Mouse (Mus musculus) liver, embryonic 11.5 days (tissue): ENCODE measurements at regions not wholly inside any gene's neighbourhood (a gene's known extent, or its start where the extent isn't known, plus 50 kb on each side); places are given as distances from the start of the nearest gene placed in this dataset.

Experiments used
- ATAC-seq: fragments of 200-750 bp; cut with Nextera tagmentation; replicated peaks from 2 replicates; pipeline ENCODE4 v1.8.0; 2017; ENCODE audit warnings: moderate number of reproducible peaks, mild to moderate bottlenecking, moderate TSS enrichment, moderate library complexity; ENCODE audit not compliant: low FRiP score
- DNase-seq: peaks from one replicate; pipeline ENCODE4 v3.0.0-alpha.2; 2017; ENCODE audit warnings: low spot score
- H3K27ac ChIP-seq: fragments of 300-500 bp; sonication (generic); 2 replicates; pipeline ENCODE4 v1.5.1; 2014; ENCODE audit warnings: mild to moderate bottlenecking, low read depth, low read length, control low read depth
- H3K27me3 ChIP-seq: fragments of 300-500 bp; sonication (generic); replicated peaks from 2 replicates; pipeline ENCODE4 v1.6.1; 2014; ENCODE audit warnings: low read length, mixed read lengths; ENCODE audit not compliant: control insufficient read depth, insufficient read depth
- H3K36me3 ChIP-seq: fragments of 300-500 bp; sonication (generic); 2 replicates; pipeline ENCODE4 v1.6.1; 2014; ENCODE audit warnings: mild to moderate bottlenecking, low read length, moderate library complexity, mixed read lengths; ENCODE audit not compliant: control insufficient read depth, insufficient read depth
- H3K4me1 ChIP-seq: fragments of 300-500 bp; sonication (generic); replicated peaks from 2 replicates; pipeline ENCODE4 v1.6.1; 2014; ENCODE audit warnings: low read length, mixed read lengths; ENCODE audit not compliant: control insufficient read depth, insufficient read depth
- H3K4me2 ChIP-seq: fragments of 300-500 bp; sonication (generic); 2 replicates; pipeline ENCODE4 v1.6.1; 2014; ENCODE audit warnings: mild to moderate bottlenecking, control low read depth, moderate library complexity
- H3K4me3 ChIP-seq: fragments of 300-500 bp; sonication (generic); 2 replicates; pipeline ENCODE4 v1.5.1; 2014; ENCODE audit warnings: low read depth, low read length, control low read depth
- H3K9ac ChIP-seq: fragments of 300-500 bp; sonication (generic); 2 replicates; pipeline ENCODE4 v1.6.1; 2014; ENCODE audit warnings: low read depth, low read length, control low read depth
- H3K9me3 ChIP-seq: fragments of 300-500 bp; sonication (generic); 2 replicates; pipeline ENCODE4 v1.6.1; 2016; ENCODE audit warnings: low read length, inconsistent platforms, mixed read lengths; ENCODE audit not compliant: control insufficient read depth
- whole genome bisulfite sequencing: fragments of 180-500 bp; shearing (Covaris S2); extraction: QIAGEN DNeasy Blood & Tissue Kit; methylation state at CpG from one replicate; pipeline ENCODE4 v1.1.7; 2014; 5-methylcytosine and 5-hydroxymethylcytosine counted together

GRCm38 (mm10) chr13:5964626-5965025 lies 103.3 kb downstream of the Klf6 start:
- ATAC-seq (no peak), DNase-seq (no peak)
- WGBS: 86% methylated on average over 1 of the region's 1 CpGs
- Histone ChIP-seq H3K27me3 (no peaks in the 10 kb centered on the region), H3K9me3 (no peaks in the 10 kb centered on the region), H3K4me2 (no peak overlapping the region), H3K4me1 (no peaks in the 10 kb centered on the region), H3K36me3 (no peaks in the 10 kb centered on the region), H3K9ac (no peak overlapping the region), H3K27ac (no peak overlapping the region), H3K4me3 (no peak overlapping the region)

- no peak overlapping the region for H3K9ac ChIP-seq
- no peaks in the 10 kb centered on the region for H3K27me3 ChIP-seq
- WGBS: 55% methylated on average over 1 of the region's 1 CpGs
- H3K4me1 ChIP-seq: no peaks in the 10 kb centered on the region
- H3K9me3 ChIP-seq: no peaks in the 10 kb centered on the region
- ATAC-seq (no peak), DNase-seq (no peak)
- H3K27ac ChIP-seq: no peak overlapping the region
- H3K36me3 ChIP-seq: no peaks in the 10 kb centered on the region
- no peak overlapping the region for H3K4me2 ChIP-seq
- H3K4me3 ChIP-seq: no peak overlapping the region
Observed at GRCm38 (mm10) chr13:5978615-5979014, 117.3 kb downstream of the Klf6 start.

GRCm38 (mm10) chr13:5987491-5987890 lies 126.2 kb downstream of the Klf6 start:
- H3K9me3 ChIP-seq: no peaks in the 10 kb centered on the region
- 87% methylated on average over 2 of the region's 2 CpGs for WGBS
- no peak overlapping the region for H3K4me3 ChIP-seq
- H3K27ac ChIP-seq: no peak overlapping the region
- H3K4me1 ChIP-seq: no peaks in the 10 kb centered on the region
- DNase-seq (no peak), ATAC-seq (no peak)
- no peaks in the 10 kb centered on the region for H3K36me3 ChIP-seq
- no peak overlapping the region for H3K4me2 ChIP-seq
- no peak overlapping the region for H3K9ac ChIP-seq
- H3K27me3 ChIP-seq: no peaks in the 10 kb centered on the region

- H3K9me3 ChIP-seq: no peaks in the 10 kb centered on the region
- DNase-seq: no peak
Observed at GRCm38 (mm10) chr13:5988407-5988806, 127.1 kb downstream of the Klf6 start.

GRCm38 (mm10) chr13:6000559-6001217 lies 139.4 kb downstream of the Klf6 start:
- Histone ChIP-seq H3K27me3 (no peaks in the 10 kb centered on the region), H3K36me3 (no peaks in the 10 kb centered on the region), H3K4me2 (no peak overlapping the region), H3K9ac (no peak overlapping the region), H3K27ac (no peak overlapping the region), H3K4me3 (no peak overlapping the region), H3K9me3 (no peaks in the 10 kb centered on the region), H3K4me1 (no peaks in the 10 kb centered on the region)
- 73% methylated on average over 8 of the region's 8 CpGs for WGBS
- DNase-seq (no peak), ATAC-seq (no peak)

More at GRCm38 (mm10) chr13:5988407-5988806, 127.1 kb downstream of the Klf6 start:
- H3K9ac ChIP-seq: no peak overlapping the region
- no peaks in the 10 kb centered on the region for H3K27me3 ChIP-seq
- WGBS: 77% methylated on average over 7 of the region's 7 CpGs
- no peak for ATAC-seq
- no peak overlapping the region for H3K4me3 ChIP-seq
- H3K27ac ChIP-seq: no peak overlapping the region
- no peaks in the 10 kb centered on the region for H3K36me3 ChIP-seq
- no peaks in the 10 kb centered on the region for H3K4me1 ChIP-seq
- no peak overlapping the region for H3K4me2 ChIP-seq

GRCm38 (mm10) chr13:6001218-6001564 lies 139.9 kb downstream of the Klf6 start:
- WGBS: 70% methylated on average over 3 of the region's 3 CpGs
- Histone ChIP-seq H3K4me2 (no peak overlapping the region), H3K27me3 (no peaks in the 10 kb centered on the region), H3K9ac (no peak overlapping the region), H3K9me3 (no peaks in the 10 kb centered on the region), H3K4me3 (no peak overlapping the region), H3K4me1 (no peaks in the 10 kb centered on the region), H3K36me3 (no peaks in the 10 kb centered on the region), H3K27ac (no peak overlapping the region)
- ATAC-seq: no peak
- DNase-seq: no peak

GRCm38 (mm10) chr13:6005901-6006300 lies 144.6 kb downstream of the Klf6 start:
- Histone ChIP-seq H3K4me3 (no peak overlapping the region), H3K9ac (no peak overlapping the region), H3K27me3 (no peaks in the 10 kb centered on the region), H3K4me2 (no peak overlapping the region), H3K36me3 (no peaks in the 10 kb centered on the region), H3K27ac (no peak overlapping the region), H3K4me1 (no peaks in the 10 kb centered on the region), H3K9me3 (no peaks in the 10 kb centered on the region)
- no peak for ATAC-seq
- WGBS: 86% methylated on average over 6 of the region's 6 CpGs
- DNase-seq: no peak

- no peak overlapping the region for H3K4me2 ChIP-seq
- ATAC-seq (no peak), DNase-seq (no peak)
- H3K4me3 ChIP-seq: no peak overlapping the region
- no peak overlapping the region for H3K9ac ChIP-seq
- H3K36me3 ChIP-seq: no peaks in the 10 kb centered on the region
- 53% methylated on average over 1 of the region's 1 CpGs for WGBS
- no peak overlapping the region for H3K27ac ChIP-seq
- no peaks in the 10 kb centered on the region for H3K9me3 ChIP-seq
- H3K27me3 ChIP-seq: no peaks in the 10 kb centered on the region
- H3K4me1 ChIP-seq: no peaks in the 10 kb centered on the region
Observed at GRCm38 (mm10) chr13:6009671-6010070, 148.4 kb downstream of the Klf6 start.

- Histone ChIP-seq H3K9ac (no peak overlapping the region), H3K36me3 (no peaks in the 10 kb centered on the region), H3K4me2 (no peak overlapping the region), H3K27ac (no peak overlapping the region), H3K27me3 (no peaks in the 10 kb centered on the region), H3K4me1 (no peaks in the 10 kb centered on the region), H3K9me3 (no peaks in the 10 kb centered on the region), H3K4me3 (no peak overlapping the region)
- no peak for DNase-seq
- WGBS: 85% methylated on average over 4 of the region's 4 CpGs
- no peak for ATAC-seq
Observed at GRCm38 (mm10) chr13:6027207-6027606, 165.9 kb downstream of the Klf6 start.
